Mouse (Mus musculus) T-cell, adult 2 months (primary cell): ENCODE results near the gene Soat1.
"Not testable (repeated sequence)": the region's sequence is repeated elsewhere in the genome, so short reads cannot be mapped to it uniquely, and the experiment has no call there.

Experiments used
- DNase-seq: peaks from one replicate; pipeline ENCODE4 v3.0.0; 2022; ENCODE audit warnings: low spot score

The Soat1 gene

GRCm38 (mm10) chr1:156473961-156474503 lies at the start of gene Soat1:
Soat1 (minus strand) TSS chr1:156474331.
- peak; percentile 82 for DNase-seq

- not testable (repeated sequence) for DNase-seq
Measured at GRCm38 (mm10) chr1:156523842-156524241, 49.7 kb upstream of the Soat1 start, which contains the start of gene Gm10031. Gm10031 (plus strand) TSS chr1:156524012.

GRCm38 (mm10) chr1:156521796-156522517 lies 47.8 kb upstream of the Soat1 start:
- DNase-seq = peak; percentile 86

GRCm38 (mm10) chr1:156520136-156520780 lies 46.1 kb upstream of the Soat1 start:
- DNase-seq = no peak

- DNase-seq = no peak
Measured at GRCm38 (mm10) chr1:156507753-156508152, 33.6 kb upstream of the Soat1 start.

- no peak for DNase-seq
Measured at GRCm38 (mm10) chr1:156505901-156506300, 31.8 kb upstream of the Soat1 start.

GRCm38 (mm10) chr1:156504945-156505523 lies 30.9 kb upstream of the Soat1 start:
- DNase-seq = no peak

- DNase-seq = no peak
Measured at GRCm38 (mm10) chr1:156496910-156497309, 22.8 kb upstream of the Soat1 start.

GRCm38 (mm10) chr1:156495025-156495424 lies 20.9 kb upstream of the Soat1 start:
- no peak for DNase-seq

- DNase-seq = no peak
Measured at GRCm38 (mm10) chr1:156491226-156491796, 17.2 kb upstream of the Soat1 start.

- no peak for DNase-seq
Measured at GRCm38 (mm10) chr1:156488031-156488430, 13.9 kb upstream of the Soat1 start.

- DNase-seq = no peak
Measured at GRCm38 (mm10) chr1:156487498-156487897, 13.4 kb upstream of the Soat1 start.

- DNase-seq = no peak
Measured at GRCm38 (mm10) chr1:156481826-156482225, 7.7 kb upstream of the Soat1 start.

- DNase-seq = no peak
Measured at GRCm38 (mm10) chr1:156476535-156476934, 2.4 kb upstream of the Soat1 start.

- DNase-seq = no peak
Measured at GRCm38 (mm10) chr1:156476016-156476415, 1.9 kb upstream of the Soat1 start.

GRCm38 (mm10) chr1:156474854-156475253 lies 723 bp upstream of the Soat1 start:
- DNase-seq = no peak

GRCm38 (mm10) chr1:156473003-156473402 lies 1.1 kb downstream of the Soat1 start:
- DNase-seq = no peak

GRCm38 (mm10) chr1:156471955-156472354 lies 2.2 kb downstream of the Soat1 start:
- no peak for DNase-seq

- DNase-seq = no peak
Measured at GRCm38 (mm10) chr1:156471071-156471470, 3.1 kb downstream of the Soat1 start.

GRCm38 (mm10) chr1:156470557-156470956 lies 3.6 kb downstream of the Soat1 start:
- no peak for DNase-seq

- no peak for DNase-seq
Measured at GRCm38 (mm10) chr1:156468576-156468975, 5.6 kb downstream of the Soat1 start.

- DNase-seq = no peak
Measured at GRCm38 (mm10) chr1:156467655-156468255, 6.4 kb downstream of the Soat1 start.
